Comparison of ENCODE assay signal across 18 mouse cellular contexts in the genomic region with DNA sequence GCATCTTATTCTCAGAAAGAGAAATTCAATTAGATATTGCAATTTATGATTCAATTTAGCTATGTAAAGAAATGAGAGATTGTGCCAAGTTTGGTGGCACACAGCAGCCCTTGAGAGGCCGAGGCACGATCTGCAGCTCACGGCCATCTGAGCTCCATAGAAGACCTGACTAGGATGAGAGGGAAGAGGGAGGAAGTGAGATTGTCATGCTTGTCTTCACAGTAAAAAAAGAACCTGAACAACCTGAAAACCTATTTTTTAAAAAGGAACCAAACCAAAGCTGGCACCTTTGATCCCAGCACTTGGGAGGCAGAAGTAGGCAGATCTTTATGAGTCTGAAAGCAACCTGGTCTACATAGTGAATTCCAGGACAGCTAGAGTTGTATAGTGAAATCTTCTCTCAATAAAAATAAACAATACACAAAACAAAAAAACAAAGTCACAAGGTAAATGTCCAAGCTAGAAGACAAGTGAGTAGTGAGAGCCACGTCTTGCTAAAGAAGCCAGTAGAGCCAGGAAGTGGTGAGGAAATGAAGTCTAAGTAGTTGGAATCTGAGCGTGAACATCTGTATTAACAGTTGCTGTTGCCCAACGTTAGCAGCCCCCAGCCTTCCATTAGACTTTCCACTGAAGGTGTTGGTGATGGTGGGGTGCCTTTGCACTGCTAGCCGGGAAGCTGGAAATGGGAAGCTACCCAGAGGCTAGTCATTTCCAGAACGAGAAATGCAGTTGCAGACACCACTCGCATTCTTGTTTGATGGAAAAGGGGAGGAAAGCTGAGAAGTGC. TPM values are rescaled to one million over a fixed set of nuclear protein-coding genes. Genes with fewer than 3 reads are reported as not detected.
A peak's percentile ranks its signal among the peaks of the same experiment; 100 is the strongest.
DNase-seq lines count a peak whose midpoint lies in the region; ATAC-seq and TF ChIP-seq lines count a peak whose summit lies in the region.
"Had no signal": no experiment of that assay in that cellular context is flagged by ENCODE, and none has a peak within 500 bp of the region (broad histone marks: within the 10 kb centered on the region; RNA-seq: fewer than 3 reads in every experiment).

No protein-coding gene starts in this region.

- TF ChIP-seq POLR2A in lung, adult 2 months (IDR thresholded peaks at IDR 0.05; ENCODE audit: borderline replicate concordance, extremely low read depth, low read depth, low read length), result no peak

- no peak overlapping the region for H3K4me2 ChIP-seq in lung, embryonic 16.5 days (ENCODE audit: low read depth, low read length)
- H3K4me2 ChIP-seq: hindbrain, embryonic 13.5 days; neural tube, embryonic 15.5 days had no signal

- no peaks in the 10 kb centered on the region for H3K27me3 ChIP-seq in lung, embryonic 16.5 days (ENCODE audit: control insufficient read depth, insufficient read depth, low read depth, low read length)
- H3K27me3 ChIP-seq: hindbrain, embryonic 13.5 days; neural tube, embryonic 15.5 days had no signal

- ATAC-seq in lung, embryonic 16.5 days (ENCODE audit: low read depth), result 0 out of 2 replicates have a peak, but pooled peaks have one; percentile 26
- ATAC-seq in hematopoietic stem cell, adult 5-6 weeks (replicated peaks in 1 of 2; ENCODE audit: insufficient read depth in 1 of 2, low FRiP score in 2 of 2, low TSS enrichment in 1 of 2, low read depth in 1 of 2, poor library complexity in 2 of 2, severe bottlenecking in 2 of 2), result peak; percentile 49 to 68; a peak in 3 of 4 replicates

- H3K9me3 ChIP-seq in lung, embryonic 16.5 days (ENCODE audit: control insufficient read depth, low read length), result no peaks in the 10 kb centered on the region
- H3K9me3 ChIP-seq: G1E; hindbrain, embryonic 13.5 days; midbrain, embryonic 10.5 days; neural tube, embryonic 15.5 days had no signal

- 65% methylated on average over 9 of the region's 9 CpGs for WGBS in lung, embryonic 16.5 days
- WGBS in lung, adult 2 months, result 49% methylated on average over 9 of the region's 9 CpGs

- no peak overlapping the region for H3K4me3 ChIP-seq in lung, embryonic 16.5 days (ENCODE audit: low read length)
- H3K4me3 ChIP-seq in lung, adult 2 months (replicated peaks; ENCODE audit: extremely low read depth, low read depth, low read length), result no peak overlapping the region
- H3K4me3 ChIP-seq: gastrocnemius, adult 2 months; hindbrain, embryonic 13.5 days; midbrain, embryonic 10.5 days; neural tube, embryonic 15.5 days had no signal

- H3K4me1 ChIP-seq in lung, embryonic 16.5 days (replicated peaks; ENCODE audit: control insufficient read depth, insufficient read depth, low read length), result peaks cover 17% of the 10 kb centered on the region
- H3K4me1 ChIP-seq in lung, adult 2 months (ENCODE audit: control insufficient read depth, insufficient read depth, low read length), result no peaks in the 10 kb centered on the region; the same call in 1 of the 2 replicates
- H3K4me1 ChIP-seq: midbrain, embryonic 10.5 days; neural tube, embryonic 15.5 days had no signal

- no peak for TF ChIP-seq CTCF in lung, adult 2 months (IDR thresholded peaks at IDR 0.05; ENCODE audit: insufficient read depth, low read length)

- no peak overlapping the region for H3K27ac ChIP-seq in lung, embryonic 16.5 days (ENCODE audit: low read length)
- H3K27ac ChIP-seq: gastrocnemius, adult 2 months; hindbrain, embryonic 13.5 days; midbrain, embryonic 10.5 days; neural tube, embryonic 15.5 days had no signal

- no peak for DNase-seq in lung, adult 2 months
- peak; percentile 8 for DNase-seq in lung, postnatal 36 days
- no peak for DNase-seq in cerebellum, postnatal 10 days
- no peak for DNase-seq in left cerebral cortex, adult 11 months (ENCODE audit: low spot score)
- DNase-seq in kidney, adult 18-20 months, result no peak
- DNase-seq: adrenal gland, postnatal 36 days; cerebellum, adult 2 months; gastrocnemius, adult 2 months; heart, postnatal 10 days; kidney, adult 11 months; kidney, postnatal 36 days; layer of hippocampus, adult 9-11 months had no signal

- no peaks in the 10 kb centered on the region for H3K36me3 ChIP-seq in lung, embryonic 16.5 days (ENCODE audit: control insufficient read depth, insufficient read depth, low read length)
- H3K36me3 ChIP-seq: hindbrain, embryonic 13.5 days; midbrain, embryonic 10.5 days; neural tube, embryonic 15.5 days had no signal

- no peak overlapping the region for H3K9ac ChIP-seq in lung, embryonic 16.5 days (ENCODE audit: low read length)
- H3K9ac ChIP-seq: hindbrain, embryonic 13.5 days; neural tube, embryonic 15.5 days had no signal

RNA-seq across cellular contexts. Expression of gene Rev3l, which starts 42.2 kb away (rescaled TPM):
- 14.6 and 21.2 TPM in 2 replicates for polyA plus RNA-seq in lung, embryonic 16.5 days (2015; fragmentation: Nextera tagmentation; extraction: Ambion mirVana)
- 8.7 and 13.0 TPM in 2 replicates for polyA plus RNA-seq in lung, adult 2 months (2012; rRNA removed)
- 26.6 and 27.2 TPM in 2 replicates for total RNA-seq in hematopoietic stem cell, adult 5-6 weeks (2017)
